Mouse (Mus musculus): ENCODE measurements around the gene Ddah2.

- TF ChIP-seq EP300 (IDR thresholded peaks at IDR 0.05; ENCODE audit: low read depth in 1 of 2, low read length in 2 of 2) (peak; percentile 58 to 61), CTCF (IDR thresholded peaks at IDR 0.05 in 2 of 3, conservative IDR thresholded peaks at IDR 0.05 in 1 of 3; ENCODE audit: control insufficient read depth in 1 of 3, insufficient read depth in 1 of 3, low read depth in 2 of 3, low read length in 3 of 3, poor library complexity in 1 of 3, severe bottlenecking in 1 of 3) (no peak)
Measured at GRCm38 (mm10) chr17:35083929-35084497, 25.2 kb downstream of the Ddah2 start.

Measured in MEL (cell line).